Mouse (Mus musculus) neutrophil, adult 59 days (primary cell): ENCODE data around the gene Kcna10. TPM values are rescaled to one million over a fixed set of nuclear protein-coding genes. Genes with fewer than 3 reads are reported as not detected.

Source experiments
- total RNA-seq, 2 experiments: library from RNA; stranded (reverse); gene quantifications; 1 replicate in 1 of 2; 2 replicates in 1 of 2; pipeline ENCODE4 v1.2.4; 2023

Kcna10 gene
- not detected for total RNA-seq

DNA sequence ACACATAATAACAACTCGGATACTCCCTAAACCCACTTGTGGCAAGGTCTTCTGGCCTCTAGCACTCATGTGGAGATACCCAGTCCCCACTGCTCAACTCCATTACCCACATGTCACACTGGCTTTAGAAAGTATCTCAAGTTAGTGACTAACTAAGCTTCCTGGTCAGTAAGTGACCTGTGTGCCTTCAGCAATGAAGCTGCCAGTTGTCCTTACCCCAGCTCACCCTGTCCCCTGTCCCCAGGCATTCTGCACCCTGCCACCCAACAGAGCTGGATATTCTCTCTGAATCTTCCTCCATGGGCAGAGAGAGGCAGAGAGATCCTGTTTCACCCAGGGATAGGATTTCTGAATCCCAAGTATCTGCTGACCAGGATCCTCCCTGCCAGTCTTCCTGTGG is at the start of gene Kcna10:
Kcna10 (plus strand) TSS at position 301 of the 400 bp plus-strand sequence.

DNA sequence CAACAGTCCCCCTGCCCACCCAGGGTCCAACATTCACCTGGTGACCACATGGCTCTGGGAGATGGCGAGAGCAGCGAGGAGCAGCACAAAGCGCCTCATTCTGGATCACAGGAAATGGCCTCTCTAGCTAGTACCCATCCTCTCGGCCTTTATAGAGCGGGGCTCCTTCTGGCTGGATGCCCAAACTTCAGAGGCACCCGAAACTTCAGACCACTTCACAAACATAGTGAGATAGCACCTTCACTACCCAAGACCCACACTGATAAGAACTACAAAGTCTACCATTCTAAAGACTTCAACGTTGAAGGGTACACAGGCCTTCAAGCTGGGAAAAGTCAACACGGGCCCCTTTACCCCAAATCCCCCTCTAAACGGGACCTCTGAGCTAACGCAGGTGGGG is 38.8 kb downstream of the Kcna10 start, which contains the start of gene Cym:
Cym (minus strand) TSS at position 125 of the 400 bp plus-strand sequence.

GRCm38 (mm10) chr3:107230527-107230926 is 47.7 kb downstream of the Kcna10 start, which contains the start of gene A630076J17Rik:
Gene A630076J17Rik, plus strand, starts transcription at chr3:107230614.

DNA sequence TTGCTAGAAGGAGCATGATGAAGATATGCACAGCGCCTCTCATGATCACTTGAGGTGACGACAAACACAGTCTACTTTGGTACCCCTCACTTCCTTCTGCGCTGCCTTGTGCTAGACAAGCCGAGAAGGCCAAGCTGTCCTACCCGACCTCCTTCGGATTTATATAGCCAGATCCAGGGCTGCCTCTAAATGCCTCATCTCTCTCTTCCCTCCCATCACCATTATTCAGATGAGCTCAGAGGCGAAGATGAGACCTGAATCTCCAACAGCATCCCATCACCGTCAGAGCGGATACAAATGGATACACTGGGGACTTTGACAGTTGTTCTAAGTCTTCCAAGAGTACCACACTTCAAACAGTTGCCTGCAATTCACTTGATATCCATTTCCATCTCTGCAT is 56.8 kb downstream of the Kcna10 start, which contains the start of gene Prok1:
Prok1 (minus strand) TSS at position 101 of the 400 bp plus-strand sequence.

Other genes starting within 250 kb of the Kcna10 start
- gene Kcna3, start 146.9 kb upstream of the Kcna10 start, total RNA-seq, result 10 to 100 TPM in 1 of 2 experiments, 1 to 10 TPM in 1; 5.7 to 10.0 TPM
- gene Kcna2, start 81.9 kb upstream of the Kcna10 start, total RNA-seq, result under 1 TPM in 1 of 2 experiments, not detected in 1; 0.04 TPM
- not detected for gene Cym, start 38.7 kb downstream of the Kcna10 start, total RNA-seq
- not detected for gene A630076J17Rik, start 47.6 kb downstream of the Kcna10 start, total RNA-seq
- gene Prok1, start 56.7 kb downstream of the Kcna10 start, total RNA-seq, result not detected
- 10 to 100 TPM; 49.2 to 53.9 TPM for gene Lamtor5, start 95.8 kb downstream of the Kcna10 start, total RNA-seq
- under 1 TPM in 1 of 2 experiments, not detected in 1; 0.15 TPM for gene Slc16a4, start 108.2 kb downstream of the Kcna10 start, total RNA-seq
- gene Rbm15, start 150.6 kb downstream of the Kcna10 start, total RNA-seq, result 10 to 100 TPM; 33.7 to 33.9 TPM